Mouse (Mus musculus) E14TG2a.4 (cell line): Measurements from ENCODE around the gene B3gnt2.

Experiments
- CTCF ChIP-seq: conservative IDR thresholded peaks from 2 replicates; pipeline ENCODE4 v1.5.1; 2014; ENCODE audit warnings: low read length
- POU5F1 ChIP-seq: IDR thresholded peaks from 2 replicates; pipeline ENCODE4 v1.6.1; 2014; ENCODE audit warnings: low read length, borderline replicate concordance

DNA sequence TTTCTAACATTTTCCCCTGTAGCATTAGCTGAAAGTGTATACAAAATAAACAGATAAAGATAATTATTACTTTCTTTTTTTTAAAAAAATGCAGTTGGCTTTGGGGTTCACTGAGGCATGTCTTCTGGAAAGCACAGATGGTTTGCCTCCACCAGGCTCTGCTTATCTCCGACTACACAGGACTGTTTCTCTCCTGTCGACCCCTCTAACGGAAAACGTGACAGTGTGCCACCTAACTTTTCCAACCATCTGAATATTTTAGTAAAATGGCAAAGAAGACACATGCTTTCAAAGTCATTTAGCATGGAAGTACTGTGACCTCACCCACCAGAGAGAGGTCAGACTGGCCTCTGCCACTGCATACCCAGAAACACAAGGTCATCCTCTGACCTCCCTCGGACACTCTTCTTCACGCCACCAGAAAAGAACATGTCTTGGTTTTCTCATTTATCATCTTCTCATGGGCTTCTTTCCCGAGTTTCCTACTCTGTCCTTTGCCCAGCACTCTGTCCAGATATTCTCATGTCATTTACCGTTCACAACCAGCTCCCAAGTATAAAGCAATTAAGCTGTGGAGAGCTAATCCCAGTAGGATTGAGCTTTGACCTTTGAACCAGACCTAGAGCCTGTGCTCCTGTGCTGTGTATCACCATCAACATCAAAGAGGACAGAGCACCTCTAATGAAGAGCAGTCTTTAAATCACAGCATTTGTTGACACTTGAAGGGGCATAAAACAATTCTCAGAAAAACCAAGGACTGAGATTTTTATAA lies 13.6 kb downstream of the B3gnt2 start:
- TF ChIP-seq CTCF (no peak), POU5F1 (no peak)
